In the genomic region with DNA sequence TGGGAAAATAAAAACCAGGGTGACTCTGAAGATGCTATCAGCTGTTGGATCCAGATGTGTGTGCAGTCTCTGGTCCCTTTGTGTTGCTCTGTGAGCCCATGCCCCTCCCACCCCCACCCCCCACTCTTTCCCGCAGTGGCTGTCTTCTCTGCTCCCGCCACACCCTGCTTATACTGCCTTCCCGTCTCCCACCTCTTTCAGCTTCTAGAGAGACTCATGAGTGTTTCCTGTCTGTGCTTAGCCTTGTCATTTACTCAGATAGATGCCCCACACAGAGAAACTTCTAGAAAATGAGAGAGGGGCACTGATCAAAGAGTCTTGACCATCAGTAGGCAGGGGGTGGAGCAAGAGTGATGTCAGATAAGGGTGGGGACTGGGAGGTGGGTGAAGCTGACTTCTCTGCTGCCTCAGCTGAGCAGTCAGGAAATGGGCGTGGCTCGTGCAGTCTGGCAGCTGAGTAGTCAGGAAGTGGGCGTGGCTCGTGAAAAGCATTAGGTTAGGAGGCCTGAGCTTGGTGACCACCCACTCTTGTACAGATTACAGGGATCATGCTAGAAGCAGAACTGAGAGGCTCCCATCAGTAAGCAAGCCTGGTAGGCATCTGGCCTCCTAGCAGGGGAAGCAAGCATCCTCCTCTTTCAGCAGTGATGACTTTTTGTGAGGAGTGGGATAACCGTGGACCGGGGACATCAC, we compare ENCODE assay signal across 9 mouse cellular contexts. TPM values are rescaled to one million over a fixed set of nuclear protein-coding genes. Genes with fewer than 3 reads are reported as not detected.
DNase-seq lines count a peak whose midpoint lies in the region; ATAC-seq and TF ChIP-seq lines count a peak whose summit lies in the region.
"Had no signal": no experiment of that assay in that cellular context is flagged by ENCODE, and none has a peak within 500 bp of the region (broad histone marks: within the 10 kb centered on the region; RNA-seq: fewer than 3 reads in every experiment).

No protein-coding gene starts in this region.

- no peak for TF ChIP-seq POLR2A in olfactory bulb, adult 2 months (IDR thresholded peaks at IDR 0.05; ENCODE audit: insufficient read depth, low read depth, low read length)

- H3K4me2 ChIP-seq in lung, postnatal 0 days (replicated peaks; ENCODE audit: low read depth, low read length), result peak overlapping the region; percentile 44

- peak; percentile 24; the same call in 1 of the 2 replicates for TF ChIP-seq EP300 in lung, postnatal 0 days (IDR thresholded peaks at IDR 0.05)

- peaks cover 14% of the 10 kb centered on the region; the same call in 1 of the 2 replicates for H3K4me1 ChIP-seq in lung, postnatal 0 days (ENCODE audit: insufficient read depth, low read depth, low read length)
- H3K4me1 ChIP-seq in olfactory bulb, adult 2 months (ENCODE audit: control insufficient read depth, insufficient read depth, low read length), result peaks cover 30% of the 10 kb centered on the region

- peak; percentile 94 for DNase-seq in CD4-positive, CD25-positive, alpha-beta regulatory T cell, adult 2 months (ENCODE audit: low read depth, low spot score)
- DNase-seq in adrenal gland, adult 18-20 months (ENCODE audit: low spot score in 2 of 2), result peak; percentile 40 to 61
- DNase-seq in fibroblast of lung, adult 2 months (ENCODE audit: low read depth), result peak; percentile 79
- peak; percentile 91 for DNase-seq in heart, postnatal 10 days
- peak; percentile 94 to 95 for DNase-seq in kidney, postnatal 25 days
- DNase-seq in lung, postnatal 0 days (ENCODE audit: low spot score), result peak; percentile 98
- peak; percentile 94 for DNase-seq in thymus, postnatal 14 days

- WGBS in lung, postnatal 0 days, result under 1% methylated on average over 9 of the region's 9 CpGs
- WGBS in olfactory bulb, adult 2 months, result 15% methylated on average over 9 of the region's 9 CpGs

- H3K27me3 ChIP-seq in lung, postnatal 0 days (replicated peaks; ENCODE audit: insufficient read depth, low read length), result no peaks in the 10 kb centered on the region

- no peak for TF ChIP-seq CTCF in lung, postnatal 0 days (IDR thresholded peaks at IDR 0.05)
- TF ChIP-seq CTCF in olfactory bulb, adult 2 months (IDR thresholded peaks at IDR 0.05; ENCODE audit: insufficient read depth, low read depth, low read length), result no peak

- ATAC-seq in lung, postnatal 0 days, result peak; percentile 87

- no peaks in the 10 kb centered on the region for H3K9me3 ChIP-seq in lung, postnatal 0 days (ENCODE audit: low read length)

- H3K36me3 ChIP-seq in lung, postnatal 0 days (ENCODE audit: insufficient read depth, low read length), result peaks cover 29% of the 10 kb centered on the region

- peak overlapping the region; percentile 3; the same call in 1 of the 2 replicates for H3K4me3 ChIP-seq in lung, postnatal 0 days (ENCODE audit: low read depth, low read length)
- H3K4me3 ChIP-seq in olfactory bulb, adult 2 months (ENCODE audit: insufficient read depth, low read depth, low read length), result no peak overlapping the region

- H3K27ac ChIP-seq in lung, postnatal 0 days (ENCODE audit: low read length), result peak overlapping the region; percentile 90
- peak overlapping the region; percentile 19; the same call in 1 of the 2 replicates for H3K27ac ChIP-seq in olfactory bulb, adult 2 months (ENCODE audit: insufficient read depth, low read depth, low read length)

- intact Hi-C loops in heart, postnatal 10 days (cut with DNase I), result loop anchor here (1.0 to 5.0 kb wide), 4 partner anchors 40 to 560 kb away; partner anchors contain the start of gene Gas1

- 0 out of 2 replicates have a peak overlapping the region, but pooled peaks have one; percentile 23 for H3K9ac ChIP-seq in lung, postnatal 0 days (replicated peaks; ENCODE audit: low read depth)

RNA-seq across cellular contexts. Expression of gene BC051665, which starts 48.4 kb away (rescaled TPM):
- not detected for total RNA-seq in adrenal gland, adult 18-20 months (2021)
- total RNA-seq in heart, postnatal 10 days (2021), result not detected
- not detected in 2 replicates for polyA plus RNA-seq in lung, postnatal 0 days (2015; fragmentation: Nextera tagmentation; extraction: Ambion mirVana)
- not detected in 2 replicates for polyA plus RNA-seq in olfactory bulb, adult 2 months (2012; ENCODE audit: insufficient read depth, insufficient read length, low replicate concordance, missing spikeins)
- polyA plus RNA-seq: frontal cortex, adult 2 months had no signal
